Mouse (Mus musculus) left cerebral cortex, adult 9 months (tissue): Measurements from ENCODE around the gene Tfb1m.

Experiments used
- DNase-seq, 2 experiments: peaks; one replicate each; pipeline ENCODE4 v3.0.0; 2022; ENCODE audit warnings: low spot score in 2 of 2

The Tfb1m gene

DNA sequence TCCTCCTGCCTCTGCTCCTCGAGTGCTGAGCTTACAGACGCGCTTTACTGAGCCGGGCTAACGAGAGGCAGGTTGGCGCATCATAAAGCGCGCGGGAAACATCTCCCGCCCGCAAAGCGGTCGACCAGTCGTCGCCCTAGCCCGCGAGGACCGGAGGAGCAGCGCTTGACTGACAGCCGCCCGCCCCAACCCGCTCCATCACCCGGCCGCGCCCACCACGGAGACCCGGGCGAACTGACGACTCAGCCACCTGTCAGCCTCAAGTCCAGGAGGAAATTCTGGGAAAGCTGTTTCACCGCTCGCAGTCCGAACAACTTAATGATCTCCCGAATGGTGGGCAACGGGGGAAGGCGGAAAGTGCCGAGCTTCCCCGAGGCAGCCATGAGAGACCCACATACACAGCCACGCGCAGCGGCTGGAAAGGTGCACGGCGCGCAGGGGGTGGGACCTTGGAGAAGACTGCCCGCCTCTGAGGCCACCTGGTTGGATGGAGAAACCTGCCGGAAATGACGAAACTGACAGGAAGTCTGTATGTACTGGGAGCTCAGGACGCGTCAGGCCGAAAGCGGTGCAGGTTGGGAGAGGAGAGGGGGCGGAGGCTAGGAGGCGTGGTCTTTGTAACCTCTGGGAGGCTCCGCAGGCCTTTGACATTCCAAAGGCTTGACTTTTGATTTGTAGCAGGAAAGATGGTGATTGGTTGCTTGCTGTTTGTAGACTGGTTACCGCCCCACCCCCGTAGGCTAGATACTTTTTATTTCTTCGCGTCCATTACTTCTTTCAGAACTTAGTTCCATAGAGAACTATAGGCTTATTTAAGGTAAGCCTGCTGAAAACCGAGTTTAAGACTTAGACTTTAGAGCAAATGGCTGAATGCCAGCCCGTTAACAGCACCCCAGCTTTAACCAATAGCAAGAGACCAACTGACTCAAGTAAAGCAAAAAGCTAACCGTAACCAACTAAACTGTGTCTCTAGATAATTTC is at the start of gene Tfb1m:
Tfb1m (minus strand) TSS at position 451 of the 981 bp plus-strand sequence.
- DNase-seq, result peak; percentile 97 to 98

GRCm38 (mm10) chr17:3602954-3603672 is 45.5 kb upstream of the Tfb1m start:
- DNase-seq, result peak in 1 of 2 experiments; percentile 40

DNA sequence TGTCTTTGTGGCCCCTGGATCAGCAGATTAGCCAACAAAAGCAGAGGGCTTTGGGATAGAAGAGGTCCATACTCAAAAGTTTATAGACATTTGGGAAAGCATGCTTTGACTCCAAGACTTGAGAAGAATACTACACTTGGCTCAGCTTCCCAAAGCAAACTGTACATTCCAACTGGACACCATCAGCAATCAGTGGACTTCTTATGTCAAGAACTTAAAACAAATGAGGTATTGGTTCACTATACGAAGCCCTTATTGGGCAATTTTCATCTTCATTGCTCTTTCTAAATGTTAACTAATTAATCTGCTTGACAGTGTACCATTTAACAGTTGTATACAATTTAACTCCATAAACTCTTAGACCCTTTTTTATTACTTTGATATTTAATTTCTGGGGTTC is 40.8 kb upstream of the Tfb1m start:
- DNase-seq, result no peak

DNA sequence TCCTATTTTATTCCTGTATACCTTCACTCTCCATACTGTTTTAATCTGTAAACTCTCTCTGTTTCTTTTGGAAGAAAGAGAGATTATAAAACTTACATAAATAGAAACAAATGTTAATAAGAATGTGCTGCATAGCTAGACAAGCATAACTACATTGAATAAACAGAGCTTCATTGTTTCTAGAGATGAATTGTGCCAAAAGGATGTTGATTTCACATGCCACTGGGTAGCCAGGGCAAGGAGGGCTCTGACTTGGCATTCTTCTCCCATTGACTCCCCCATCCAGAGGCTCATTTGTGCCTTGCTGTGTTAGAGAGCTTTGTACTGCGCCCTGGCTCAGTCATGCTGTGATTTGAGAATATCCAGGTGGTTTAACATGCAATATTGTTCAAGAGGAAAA is 40.3 kb upstream of the Tfb1m start:
- DNase-seq, result no peak

DNA sequence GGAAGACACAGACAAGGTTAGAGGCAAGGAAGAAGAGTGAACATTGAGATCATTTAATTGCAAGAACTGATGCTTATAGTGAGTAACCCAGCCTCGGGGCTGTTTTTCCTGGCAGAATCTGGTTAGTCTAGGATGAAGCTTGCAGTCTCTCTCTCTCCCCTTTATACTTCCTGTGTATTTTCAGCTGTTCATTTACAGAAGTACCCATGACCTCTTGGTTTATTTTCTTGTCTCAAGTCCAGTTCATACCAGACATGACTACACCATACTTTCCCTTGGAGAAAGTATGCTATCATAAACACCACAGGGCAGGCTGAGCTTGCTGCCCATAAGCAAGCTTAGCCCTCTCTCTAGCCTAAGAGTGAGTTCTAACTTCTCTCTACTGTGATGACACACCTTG is 39.5 kb upstream of the Tfb1m start:
- DNase-seq, result no peak

- DNase-seq, result peak in 1 of 2 experiments; percentile 81
These were observed 13.3 kb upstream of the Tfb1m start for GRCm38 (mm10) chr17:3570876-3571275.

GRCm38 (mm10) chr17:3562405-3562804 is 4.8 kb upstream of the Tfb1m start:
- DNase-seq, result no peak

DNA sequence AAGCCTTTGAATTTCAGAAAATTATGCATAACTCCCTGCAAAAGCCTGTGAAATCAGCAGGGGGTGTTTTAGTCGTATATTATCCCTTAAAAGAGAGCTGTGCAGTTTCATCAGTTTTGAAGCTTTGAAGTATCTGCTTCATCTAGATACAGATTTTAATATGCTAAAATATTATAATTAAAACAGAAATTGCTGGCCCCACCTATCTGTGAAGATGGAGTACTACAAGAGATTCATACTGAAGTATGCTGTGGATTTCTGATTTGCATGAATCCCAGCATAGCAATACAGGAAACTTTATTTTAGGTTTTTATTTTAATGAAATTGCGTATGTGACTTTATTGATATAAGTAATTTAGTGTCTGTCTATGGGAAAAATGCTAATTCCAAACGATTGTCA is 3.0 kb upstream of the Tfb1m start:
- no peak for DNase-seq

DNA sequence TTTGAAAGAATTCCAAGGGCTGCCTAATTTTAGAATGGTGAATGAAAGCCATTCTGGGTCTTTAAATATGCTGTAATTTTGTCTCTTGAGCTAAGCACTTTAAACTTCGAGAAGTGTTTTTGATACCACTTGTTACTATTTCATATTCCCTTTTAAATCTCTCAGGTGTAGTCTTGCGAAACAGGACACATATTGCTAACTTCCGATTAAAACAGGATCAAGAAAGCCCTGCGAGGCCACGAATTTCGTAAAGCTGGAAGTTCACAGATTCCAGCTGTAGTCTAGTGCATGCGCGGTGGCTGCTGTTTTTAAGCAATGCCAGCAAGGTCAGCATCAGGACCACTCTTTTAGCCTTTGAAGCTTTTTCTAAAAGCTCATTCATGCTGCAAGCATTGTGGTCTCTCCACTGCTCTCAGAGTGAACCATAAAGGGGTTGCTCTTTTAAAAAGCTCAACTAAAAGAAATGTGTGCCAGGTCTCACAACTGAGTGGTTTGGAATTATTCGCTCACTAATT is 832 bp upstream of the Tfb1m start:
- DNase-seq, result no peak

- DNase-seq, result no peak
These were observed 1.3 kb downstream of the Tfb1m start for GRCm38 (mm10) chr17:3556251-3556650.

GRCm38 (mm10) chr17:3547725-3548124 is 9.9 kb downstream of the Tfb1m start:
- no peak for DNase-seq

GRCm38 (mm10) chr17:3541033-3541432 is 16.5 kb downstream of the Tfb1m start:
- no peak for DNase-seq

DNA sequence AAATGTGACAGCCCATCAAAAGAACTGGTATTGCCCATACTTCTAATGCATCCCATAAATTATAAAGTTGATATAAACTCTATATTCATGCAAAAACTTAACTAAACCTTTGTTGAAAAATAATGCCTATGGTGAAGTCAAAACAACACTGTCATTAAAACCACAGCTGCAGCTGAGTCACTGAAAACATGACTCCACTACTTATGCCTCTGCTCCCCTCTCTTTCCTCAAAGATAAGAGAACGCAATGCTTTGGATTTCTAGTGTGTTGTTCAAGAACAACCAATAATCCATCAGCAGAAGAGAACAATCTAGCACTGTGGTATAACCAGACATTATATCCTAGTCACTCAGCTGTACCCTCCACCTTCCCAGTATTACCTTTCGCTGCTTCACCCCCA is 17.3 kb downstream of the Tfb1m start:
- DNase-seq, result no peak

DNA sequence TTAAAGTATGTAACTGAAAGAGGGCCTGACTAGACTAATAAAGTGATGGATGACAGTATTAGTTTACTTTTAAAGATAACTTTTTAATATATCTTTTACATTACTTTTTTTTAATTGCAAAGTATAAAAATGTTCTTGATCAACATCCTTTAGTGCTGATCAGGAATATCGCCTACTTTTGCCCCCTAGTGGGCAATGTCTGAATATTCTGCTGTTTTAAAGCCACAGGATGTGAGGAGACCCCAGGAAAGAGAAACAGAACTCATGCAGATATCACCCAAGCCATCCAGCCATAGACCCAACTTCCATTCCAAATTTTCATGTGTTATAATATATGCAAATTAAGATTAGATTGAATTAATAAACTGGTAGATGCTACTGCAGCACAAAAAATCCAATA is 24.2 kb downstream of the Tfb1m start:
- no peak for DNase-seq

DNA sequence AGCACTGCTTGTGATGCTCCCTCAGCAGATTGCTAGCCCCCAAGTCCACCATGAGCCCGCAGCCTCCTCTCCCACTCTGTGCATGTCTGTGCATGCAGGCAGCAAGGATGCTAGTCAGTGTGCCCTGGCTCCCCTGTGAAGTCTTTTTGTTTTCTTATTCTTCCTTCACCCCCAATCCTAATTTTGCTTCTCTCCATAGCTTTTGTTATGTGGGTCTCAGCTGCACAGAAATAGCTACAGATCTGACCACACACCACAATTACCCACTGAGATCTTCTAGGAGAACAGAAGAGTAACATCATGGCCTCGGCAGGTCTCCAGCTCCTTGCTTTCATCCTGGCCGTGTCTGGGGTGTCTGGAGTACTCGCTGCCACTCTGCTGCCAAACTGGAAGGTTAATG is 25.3 kb downstream of the Tfb1m start, which contains the start of gene Cldn20:
Cldn20 (plus strand) TSS at position 301 of the 400 bp plus-strand sequence.
- no peak for DNase-seq

- DNase-seq, result no peak
These were observed 25.9 kb downstream of the Tfb1m start for GRCm38 (mm10) chr17:3531641-3532040.

DNA sequence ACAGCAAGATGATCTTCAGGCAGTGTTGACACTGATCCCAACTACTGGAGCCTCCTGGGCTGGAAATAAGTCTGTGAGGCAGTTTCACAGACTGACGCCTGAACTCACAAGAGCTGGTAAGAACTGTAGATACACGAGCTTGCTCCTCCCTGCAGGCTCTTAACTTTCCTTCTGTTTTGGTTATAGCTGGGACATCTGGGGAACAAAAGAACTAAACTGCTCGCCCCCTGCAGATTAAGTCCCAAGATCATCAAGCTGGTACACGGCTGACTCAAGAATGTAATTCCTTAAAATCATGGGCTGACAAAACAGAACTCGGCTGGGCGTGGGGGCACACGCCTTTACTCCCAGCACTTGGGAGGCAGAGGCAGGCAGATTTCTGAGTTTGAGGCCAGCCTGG is 27.0 kb downstream of the Tfb1m start:
- DNase-seq, result no peak

DNA sequence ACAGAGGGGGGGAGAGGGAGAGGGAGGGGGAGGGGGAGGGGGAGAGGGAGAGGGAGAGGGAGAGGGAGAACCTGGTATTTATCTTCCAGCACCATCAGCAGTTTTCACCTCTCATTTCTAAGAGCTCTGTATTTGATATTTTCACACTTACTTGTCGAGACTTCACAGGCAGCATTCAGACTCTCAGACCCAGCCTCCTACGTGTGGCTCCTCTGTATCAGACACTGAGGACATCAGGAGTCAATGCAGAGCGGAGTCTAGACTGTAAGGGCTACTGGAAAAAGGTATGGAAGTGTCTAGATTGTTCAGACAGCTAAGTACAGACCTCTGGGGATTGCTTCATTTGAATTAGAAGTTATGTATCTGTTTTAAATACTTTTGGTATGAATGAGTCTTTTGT is 28.1 kb downstream of the Tfb1m start:
- no peak for DNase-seq

- DNase-seq, result no peak
These were observed 29.6 kb downstream of the Tfb1m start for GRCm38 (mm10) chr17:3527841-3528471.

- DNase-seq, result no peak
These were observed 37.2 kb downstream of the Tfb1m start for GRCm38 (mm10) chr17:3520344-3520743.

- no peak for DNase-seq
These were observed 41.2 kb downstream of the Tfb1m start for GRCm38 (mm10) chr17:3516406-3516805.

DNA sequence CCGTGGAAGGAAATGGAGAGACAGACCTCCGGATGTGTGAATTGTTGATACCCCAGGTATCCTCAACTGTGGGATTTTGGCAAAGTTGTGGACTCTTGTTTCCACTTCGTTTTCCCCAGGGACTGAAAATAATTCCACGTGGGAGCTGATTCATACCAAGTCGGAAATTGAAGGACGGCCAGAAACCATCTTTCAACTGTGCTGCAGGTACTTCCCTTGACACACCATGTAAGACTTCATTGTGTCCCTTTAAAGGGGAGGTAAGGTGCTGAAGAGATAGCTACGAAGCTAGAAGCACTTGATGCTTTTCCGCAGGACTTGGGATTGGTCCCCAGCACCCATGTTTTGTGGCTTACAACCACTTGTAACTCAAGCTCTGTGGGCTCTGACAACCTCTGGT is 41.7 kb downstream of the Tfb1m start:
- no peak for DNase-seq
